Mouse (Mus musculus): ENCODE results near the gene Plekho1.
"Not testable (repeated sequence)": the region's sequence is repeated elsewhere in the genome, so short reads cannot be mapped to it uniquely, and the experiment has no call there.

Plekho1 gene

DNA sequence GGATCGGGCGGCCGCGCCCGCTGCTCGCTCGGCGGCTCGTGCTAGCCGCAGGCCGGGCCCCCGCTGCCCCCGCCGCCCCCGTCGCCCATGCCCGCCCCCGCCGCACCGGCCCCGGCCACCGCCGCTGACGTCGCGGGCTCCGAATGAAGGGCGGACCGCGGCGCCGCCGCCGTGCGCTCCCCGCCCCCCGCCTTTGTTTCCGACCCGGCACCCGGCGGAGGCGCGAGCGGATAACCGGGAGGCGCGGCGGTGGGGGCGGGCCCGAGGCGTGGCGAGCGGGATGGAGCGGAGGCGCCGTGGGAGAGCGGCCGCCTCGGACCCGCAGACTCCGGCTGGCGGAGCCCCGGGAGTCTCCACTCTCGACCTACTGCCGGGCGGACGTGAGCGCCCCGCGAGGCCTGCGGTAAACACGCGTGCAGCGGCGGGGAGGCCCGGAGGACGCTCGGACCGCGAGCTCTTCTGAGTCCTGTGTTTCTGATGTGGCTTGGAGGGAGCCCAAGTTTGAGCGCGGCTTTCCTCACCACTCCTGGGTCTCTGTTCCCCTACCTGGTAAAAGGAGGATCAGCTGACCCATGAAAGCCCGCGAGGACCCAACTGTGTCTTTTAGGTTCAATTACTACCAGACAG, at the start of gene Plekho1:
TSS of gene Plekho1 (minus strand) at position 200 of the 627 bp plus-strand sequence.
- DNase-seq (ENCODE audit: low read depth): no peak

DNA sequence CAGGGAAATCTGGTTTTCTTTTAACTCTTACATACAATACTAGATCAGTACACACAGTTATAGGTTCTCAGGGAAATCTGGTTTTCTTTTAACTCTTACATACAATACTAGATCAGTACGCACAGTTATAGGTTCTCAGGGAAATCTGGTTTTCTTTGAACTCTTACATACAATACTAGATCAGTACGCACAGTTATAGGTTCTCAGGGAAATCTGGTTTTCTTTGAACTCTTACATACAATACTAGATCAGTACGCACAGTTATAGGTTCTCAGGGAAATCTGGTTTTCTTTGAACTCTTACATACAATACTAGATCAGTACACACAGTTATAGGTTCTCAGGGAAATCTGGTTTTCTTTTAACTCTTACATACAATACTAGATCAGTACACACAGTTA, 48.8 kb upstream of the Plekho1 start:
- not testable (repeated sequence) for DNase-seq (ENCODE audit: low read depth)

GRCm38 (mm10) chr3:96043104-96043503, 47.3 kb upstream of the Plekho1 start:
- DNase-seq (ENCODE audit: low read depth): no peak

- DNase-seq (ENCODE audit: low read depth): no peak
Measured at GRCm38 (mm10) chr3:96041079-96041478, 45.3 kb upstream of the Plekho1 start.

DNA sequence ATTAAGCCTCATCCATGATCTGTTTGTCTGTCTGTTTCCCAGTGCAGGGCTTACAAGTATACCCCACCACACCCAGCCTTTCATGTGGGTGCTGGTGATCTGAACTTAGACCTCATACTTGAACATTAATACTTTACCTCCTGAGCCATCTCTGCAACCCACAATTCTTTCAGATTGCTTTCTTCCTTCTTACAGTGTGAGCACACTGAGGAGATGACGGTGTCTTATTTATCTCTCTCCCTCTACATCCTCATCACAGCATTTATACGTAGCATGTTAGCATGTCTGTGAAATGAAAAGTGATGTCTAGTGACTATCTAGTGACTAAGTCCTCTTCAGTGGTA, 44.8 kb upstream of the Plekho1 start:
- DNase-seq (ENCODE audit: low read depth): no peak

GRCm38 (mm10) chr3:96039857-96040662, 44.3 kb upstream of the Plekho1 start:
- no peak for DNase-seq (ENCODE audit: low read depth)

GRCm38 (mm10) chr3:96038851-96039250, 43.0 kb upstream of the Plekho1 start:
- DNase-seq (ENCODE audit: low read depth): no peak

DNA sequence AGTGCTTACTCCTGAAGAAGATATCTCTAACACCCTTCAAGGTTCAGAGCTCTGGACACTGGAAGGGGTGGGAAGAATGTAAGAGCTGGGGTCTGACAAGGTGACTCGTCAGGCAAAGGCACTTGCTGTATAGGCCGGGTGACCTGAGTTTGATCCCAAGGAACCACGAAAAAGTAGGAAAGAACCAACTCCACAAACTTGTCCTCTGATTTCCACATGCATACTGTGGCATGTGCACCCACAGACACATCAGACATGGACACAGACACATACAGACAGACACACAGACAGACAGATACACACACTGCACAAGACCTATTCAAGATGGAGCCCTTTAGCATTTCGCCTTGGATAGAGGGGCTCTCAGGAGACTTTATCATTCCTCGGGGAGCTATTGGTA, 42.4 kb upstream of the Plekho1 start:
- DNase-seq (ENCODE audit: low read depth): no peak

- DNase-seq (ENCODE audit: low read depth): no peak
Measured at GRCm38 (mm10) chr3:96036796-96037195, 41.0 kb upstream of the Plekho1 start.

DNA sequence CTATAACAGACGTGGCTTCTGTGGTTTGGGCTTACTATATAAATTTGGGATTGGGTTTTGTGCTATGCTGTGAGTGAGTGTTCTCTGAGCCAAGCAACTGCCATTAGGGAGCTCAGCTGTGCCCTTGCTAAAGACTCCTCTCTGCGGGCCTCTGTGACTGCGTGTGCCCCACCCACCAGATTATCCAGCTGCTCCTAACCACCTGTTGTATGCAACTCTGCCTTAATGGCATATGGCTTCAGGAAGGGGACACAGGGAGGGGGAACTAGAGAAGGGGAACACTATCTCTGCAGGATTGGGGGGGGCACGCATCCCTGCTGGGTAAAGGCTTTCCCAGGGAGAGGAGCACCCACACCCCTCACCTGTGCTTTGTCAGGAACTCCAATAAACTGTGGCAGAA, 37.2 kb upstream of the Plekho1 start:
- DNase-seq (ENCODE audit: low read depth): no peak

GRCm38 (mm10) chr3:96032652-96033017, 36.8 kb upstream of the Plekho1 start:
- DNase-seq (ENCODE audit: low read depth): no peak

GRCm38 (mm10) chr3:96031991-96032651, 36.3 kb upstream of the Plekho1 start:
- no peak for DNase-seq (ENCODE audit: low read depth)

DNA sequence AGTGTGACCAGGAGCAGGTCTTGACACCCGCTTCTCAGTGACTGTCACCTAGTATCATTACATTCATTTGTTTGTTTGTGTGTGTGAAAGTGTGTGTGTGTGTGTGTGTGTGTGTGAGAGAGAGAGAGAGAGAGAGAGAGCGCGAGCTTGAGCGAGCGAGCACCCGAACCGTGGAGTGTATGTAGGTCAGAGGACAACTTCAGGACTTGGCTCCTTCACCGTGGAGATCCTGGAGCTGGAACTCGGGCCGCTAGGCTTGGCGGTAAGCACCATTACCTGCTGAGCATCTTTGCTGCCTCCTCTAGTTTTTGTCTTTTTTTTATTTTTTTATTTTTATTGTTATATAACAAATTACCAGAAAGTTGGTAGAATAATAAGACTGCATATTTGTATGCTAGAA, 34.0 kb upstream of the Plekho1 start:
- DNase-seq (ENCODE audit: low read depth): no peak

DNA sequence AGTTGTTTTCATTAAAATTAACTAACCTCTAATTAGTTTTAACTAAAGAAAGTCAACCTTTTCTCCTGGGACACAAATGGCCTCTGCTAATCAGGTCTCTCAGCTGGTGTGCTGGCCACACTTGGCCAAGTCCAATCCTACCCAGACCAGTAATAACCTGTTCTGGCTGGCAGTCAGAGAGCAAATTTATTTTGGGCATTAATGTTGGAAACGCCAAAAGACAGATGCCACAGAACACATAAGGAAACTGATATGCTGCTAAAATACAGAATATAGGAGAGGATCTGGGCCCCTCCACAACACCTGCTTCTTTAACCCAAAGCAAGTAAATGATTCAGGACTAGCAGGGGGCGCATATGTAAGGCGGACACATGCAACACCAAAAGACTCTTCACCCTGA, 33.5 kb upstream of the Plekho1 start:
- no peak for DNase-seq (ENCODE audit: low read depth)

- DNase-seq (ENCODE audit: low read depth): no peak
Measured at GRCm38 (mm10) chr3:96027875-96028274, 32.1 kb upstream of the Plekho1 start.

DNA sequence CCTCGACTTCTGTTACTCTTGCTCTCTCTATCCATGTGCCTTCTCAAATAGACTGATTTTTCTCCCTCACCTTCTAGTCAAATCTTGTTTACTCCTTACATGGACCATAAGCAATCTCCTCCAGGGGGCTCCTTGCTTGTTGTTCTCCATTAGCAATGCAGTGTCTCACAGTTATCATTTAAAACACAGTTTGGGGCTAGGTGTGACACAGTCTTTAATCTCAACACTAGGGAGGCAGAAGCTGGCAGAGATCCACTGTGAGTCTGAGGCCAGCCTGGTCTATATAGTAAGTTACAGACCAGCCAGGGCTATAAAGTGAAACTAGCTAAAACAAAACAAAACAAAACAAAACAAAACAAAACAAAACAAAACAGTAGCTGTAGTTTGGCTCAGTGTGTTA, 31.3 kb upstream of the Plekho1 start:
- no peak for DNase-seq (ENCODE audit: low read depth)

DNA sequence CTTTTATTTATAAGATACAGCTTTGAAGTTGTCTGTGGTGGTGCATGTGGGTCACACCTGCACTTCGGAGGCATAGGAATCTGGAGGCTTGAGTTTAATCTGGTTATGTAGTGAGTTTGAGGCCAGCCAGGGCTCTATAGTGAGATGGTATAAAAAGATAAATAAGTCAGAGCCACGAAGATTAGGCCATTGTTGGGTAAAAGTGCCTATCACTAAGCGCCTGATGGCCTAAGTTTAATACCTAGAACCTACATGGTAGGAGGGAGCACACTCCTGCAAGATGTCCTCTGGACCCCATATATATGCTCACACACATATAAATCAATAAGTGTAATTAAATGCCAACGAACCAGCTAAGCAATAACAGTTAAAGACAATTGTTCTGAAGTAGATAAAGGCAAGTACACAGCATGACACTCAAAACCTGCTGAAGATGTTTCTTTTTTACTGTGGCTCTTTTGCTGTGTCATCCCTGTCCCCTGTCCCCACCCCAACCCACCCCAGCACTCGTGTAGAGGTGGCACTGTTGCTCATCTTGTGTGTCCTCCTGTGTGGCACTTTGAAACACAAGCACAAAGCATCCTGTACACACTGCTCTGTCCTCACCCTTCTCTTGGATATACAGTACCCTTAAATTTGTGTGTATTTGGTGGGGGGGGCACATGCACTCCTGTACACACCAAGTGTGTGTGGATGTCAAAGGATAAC, 25.8 kb upstream of the Plekho1 start:
- no peak for DNase-seq (ENCODE audit: low read depth)

DNA sequence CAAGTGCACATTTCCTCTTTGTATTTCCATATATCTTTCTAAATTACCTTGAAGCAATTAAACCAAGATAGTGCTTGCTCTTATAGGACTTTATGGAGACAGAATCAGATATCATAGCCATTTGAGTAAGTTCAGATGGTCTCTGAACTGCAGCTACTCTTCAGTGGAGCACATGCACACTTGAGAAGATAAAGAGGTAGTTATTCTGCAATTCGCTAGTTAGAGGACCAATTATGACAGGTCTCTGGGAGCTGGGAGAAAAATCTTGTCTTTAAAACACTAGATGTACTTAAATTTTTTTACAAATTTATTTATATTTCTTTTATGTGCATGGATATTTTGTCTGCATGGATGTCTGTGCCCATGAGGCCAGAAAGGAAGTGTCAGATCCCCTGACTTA, 24.9 kb upstream of the Plekho1 start:
- DNase-seq (ENCODE audit: low read depth): no peak

DNA sequence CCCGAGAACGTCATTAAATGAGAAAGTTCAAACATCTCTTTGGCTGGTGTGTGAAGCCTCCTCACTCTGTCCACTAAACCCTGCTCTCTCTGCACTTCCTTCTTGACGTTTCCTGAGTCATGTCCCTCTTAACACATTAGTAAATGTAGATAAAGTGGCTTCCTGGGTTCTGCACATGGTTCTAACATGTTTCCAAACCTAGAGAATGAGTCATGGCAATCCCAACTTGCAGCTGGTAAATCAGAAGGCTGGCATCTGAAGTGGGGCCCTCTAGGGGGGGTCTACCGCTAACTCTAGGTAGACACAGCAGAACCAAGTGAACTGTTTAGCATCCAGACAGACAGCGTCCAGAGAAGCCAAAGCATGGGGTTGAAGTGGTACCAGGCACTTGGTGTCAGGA, 21.7 kb upstream of the Plekho1 start:
- DNase-seq (ENCODE audit: low read depth): no peak

DNA sequence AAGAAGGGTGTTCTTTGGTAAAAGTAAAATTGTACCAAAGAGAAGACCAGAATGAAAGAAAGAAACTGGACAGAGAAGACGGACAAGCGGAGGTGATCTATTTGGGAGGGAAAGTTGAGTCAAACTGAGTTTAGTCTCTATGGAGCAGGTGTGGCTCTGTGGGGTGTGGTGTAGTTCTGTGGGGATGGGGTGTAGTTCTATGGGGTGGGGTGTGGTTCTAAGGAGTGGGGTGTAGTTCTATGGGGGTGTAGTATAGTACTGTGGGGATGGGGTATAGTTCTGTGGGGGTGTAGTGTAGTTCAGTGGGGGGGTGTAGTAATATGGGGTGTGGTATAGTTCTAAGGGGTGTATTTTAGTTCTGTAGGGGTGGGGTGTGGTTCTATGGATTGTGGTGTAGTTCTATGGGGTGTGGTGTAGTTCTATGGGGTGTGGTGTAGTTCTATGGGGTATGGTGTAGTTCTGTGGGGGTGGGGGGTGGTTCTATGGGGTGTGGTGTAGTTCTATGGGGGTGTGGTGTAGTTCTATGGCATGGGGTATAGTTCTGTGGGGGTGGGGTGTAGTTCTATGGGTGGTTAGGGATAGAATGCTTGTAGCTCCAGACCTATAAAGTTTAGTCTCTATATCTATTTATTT, 20.6 kb upstream of the Plekho1 start:
- no peak for DNase-seq (ENCODE audit: low read depth)

DNA sequence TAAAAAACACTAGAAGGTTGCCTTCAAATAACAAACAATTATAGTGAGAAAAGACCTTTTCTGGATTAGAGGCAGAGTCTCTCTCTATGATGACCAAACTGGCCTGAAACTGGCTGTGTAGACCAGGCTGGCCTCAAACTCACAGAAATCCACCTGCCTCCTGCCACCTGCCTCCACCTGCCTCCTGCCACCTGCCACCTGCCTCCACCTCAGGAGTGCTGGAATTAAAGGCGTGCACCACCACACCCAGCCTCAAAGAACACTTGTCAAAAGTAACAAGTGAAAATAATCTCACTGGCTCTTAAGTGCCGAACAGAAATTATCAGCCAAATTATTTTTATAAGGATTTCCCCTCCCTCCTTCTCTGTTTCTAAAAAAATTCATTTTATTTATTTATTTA, 19.9 kb upstream of the Plekho1 start:
- no peak for DNase-seq (ENCODE audit: low read depth)

GRCm38 (mm10) chr3:96012805-96013204, 17.0 kb upstream of the Plekho1 start:
- DNase-seq (ENCODE audit: low read depth): no peak
